Mouse (Mus musculus) heart, postnatal 14 days (tissue): ENCODE data around the gene Adcy10. TPM values are rescaled to one million over a fixed set of nuclear protein-coding genes. Genes with fewer than 3 reads are reported as not detected.

ENCODE experiments used
- DNase-seq, 2 experiments: peaks; one replicate each; pipeline ENCODE4 v3.0.0; 2021 to 2022
- intact Hi-C: fragments of 180-260 bp; cut with DNase I; formaldehyde crosslinking; loops from one replicate; pipeline ENCODE4 v1.15.1; 2025
- total RNA-seq, 2 experiments: library from RNA; stranded (reverse); gene quantifications; 2 replicates each; pipeline ENCODE4 v1.2.3; 2021

Gene Adcy10
- total RNA-seq, 2 experiments from 2014 or later = 0.17 TPM; not detected in 1

DNA sequence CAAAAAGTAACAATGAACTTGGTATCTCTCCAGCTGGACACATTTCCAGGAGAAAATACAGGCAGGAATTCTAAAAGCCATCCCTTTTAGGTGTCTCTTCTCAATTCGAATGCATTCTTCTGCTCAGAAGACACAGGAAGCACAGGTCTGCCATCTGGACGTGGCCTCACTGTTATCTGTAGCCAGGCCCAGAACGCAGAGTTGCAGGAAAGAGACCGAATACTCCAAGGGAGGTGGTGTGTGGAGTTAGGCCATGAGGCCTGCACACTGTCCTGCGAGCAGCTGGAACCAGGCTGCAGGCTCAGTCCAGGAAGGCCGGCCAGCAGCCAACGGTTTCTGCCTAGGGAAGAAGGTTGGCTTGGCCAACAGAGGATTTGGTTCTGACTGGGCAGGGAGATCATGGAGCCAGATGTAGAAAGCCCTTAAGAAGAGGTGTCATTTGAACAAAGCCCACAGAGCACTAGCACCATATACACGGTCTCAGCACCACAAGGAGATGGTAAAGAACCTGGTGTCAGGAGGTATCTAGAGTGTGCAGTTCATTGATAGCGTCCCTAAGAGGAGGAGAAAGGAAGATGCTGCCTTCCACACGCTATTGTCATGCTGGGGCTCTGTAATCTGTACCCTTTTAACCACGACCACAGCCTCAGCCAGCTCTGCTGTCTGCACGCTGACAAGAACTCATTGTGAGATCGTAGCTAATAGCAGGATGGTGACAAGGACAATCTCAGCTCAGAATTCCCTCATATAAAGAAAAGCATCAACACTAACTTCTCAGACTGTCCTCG lies 107.5 kb downstream of the Adcy10 start:
- peak; percentile 55 to 61 for DNase-seq

DNA sequence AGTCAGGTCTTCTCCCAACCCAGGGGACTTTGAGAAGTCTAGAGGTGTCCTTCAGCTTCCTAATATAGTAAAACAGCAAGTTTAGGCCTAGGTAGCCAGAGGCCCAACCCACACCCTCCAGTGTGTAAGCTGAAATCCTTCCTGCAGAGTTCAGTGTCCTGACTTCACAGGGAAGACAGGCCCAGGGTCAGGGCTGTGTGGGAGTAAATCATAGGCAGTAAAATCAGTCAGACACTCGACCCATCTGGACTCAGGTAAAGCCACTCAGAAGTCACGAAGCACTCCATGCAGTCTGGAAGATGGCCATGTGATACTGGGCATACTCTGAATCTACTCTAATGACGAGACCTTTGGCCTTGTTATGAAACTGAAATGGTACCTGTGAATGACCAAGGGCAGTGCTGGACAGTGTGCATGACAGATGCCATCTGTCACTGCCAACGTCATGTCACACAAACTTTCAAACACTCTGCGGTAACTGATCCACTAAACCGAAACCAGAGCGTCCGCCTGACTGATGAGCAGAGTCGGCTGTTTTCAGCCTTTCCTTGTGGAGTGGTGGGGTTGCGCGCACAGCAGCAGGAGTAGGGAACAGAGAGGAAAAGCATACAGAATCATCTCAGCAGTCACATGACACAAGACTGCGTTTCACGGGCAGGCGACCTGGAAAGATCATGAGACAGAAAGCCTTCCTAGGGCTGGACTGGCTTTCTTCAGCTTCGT lies 109.9 kb downstream of the Adcy10 start:
- DNase-seq = no peak

More for the DNA sequence above, 107.5 kb downstream of the Adcy10 start:
- intact Hi-C loops = no loop called here

DNA sequence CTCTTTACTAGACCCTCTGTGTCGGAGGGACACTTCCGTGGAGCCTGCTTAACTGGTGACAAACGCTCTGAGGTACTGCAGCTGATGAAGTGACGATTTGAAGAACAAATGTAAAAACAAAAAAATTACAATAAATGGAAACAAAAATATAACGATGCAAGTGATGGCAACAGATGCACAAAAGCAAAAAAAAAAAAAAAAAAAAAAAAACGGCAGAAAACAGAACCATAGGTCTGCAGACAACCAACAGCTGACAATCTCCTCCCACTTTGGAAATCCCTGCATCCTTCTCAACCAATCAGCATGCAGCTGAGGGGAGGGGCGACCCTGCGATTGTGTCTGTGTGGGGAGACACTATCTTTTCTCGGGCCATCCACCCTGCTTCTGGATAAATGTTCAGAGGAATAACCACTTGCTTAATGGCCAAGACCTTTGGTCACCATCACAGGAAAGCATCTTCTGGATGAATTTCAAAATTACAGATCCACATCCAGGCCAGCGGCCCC lies 116.8 kb downstream of the Adcy10 start:
- intact Hi-C loops = no loop called here
- no peak for DNase-seq

More for the DNA sequence above, 109.9 kb downstream of the Adcy10 start:
- intact Hi-C loops = no loop called here

DNA sequence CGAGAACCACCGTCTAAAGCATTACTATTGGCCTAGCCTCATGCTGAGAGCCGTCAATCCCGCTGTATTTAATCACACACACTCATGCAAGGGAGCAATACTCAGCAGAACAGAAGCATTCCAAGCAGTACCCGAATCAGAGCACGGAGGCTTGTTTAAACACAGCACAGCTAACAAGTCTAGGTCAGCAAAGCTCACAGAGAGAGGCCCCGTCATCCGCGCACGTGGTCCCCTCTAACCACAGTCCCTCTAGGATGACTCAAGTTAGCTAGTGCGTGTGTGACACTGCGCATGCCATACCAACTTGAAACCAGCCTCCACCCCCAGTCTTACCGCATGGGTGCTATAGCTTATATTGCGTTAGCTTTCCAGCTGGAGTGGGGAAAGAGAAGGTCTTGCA lies 118.2 kb downstream of the Adcy10 start:
- DNase-seq = no peak
- intact Hi-C loops = no loop called here

DNA sequence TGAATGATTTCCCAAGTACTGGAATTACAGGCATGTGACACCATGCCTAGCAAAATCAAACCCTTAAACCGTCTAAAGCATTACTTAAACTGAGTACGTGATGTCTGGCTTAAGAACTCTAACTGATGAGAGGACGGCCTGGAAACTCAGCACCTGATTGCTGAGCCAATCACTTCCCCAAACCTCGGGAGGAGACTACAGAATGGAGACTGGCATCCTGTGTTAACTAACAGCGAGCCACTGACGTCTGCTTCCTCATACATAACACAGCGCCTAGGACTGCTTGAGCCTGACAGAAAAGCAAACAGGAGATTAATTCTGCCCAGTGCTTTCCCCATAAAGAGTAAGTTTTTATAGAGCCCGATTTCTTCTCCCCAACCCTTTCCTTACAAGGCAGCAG lies 119.2 kb downstream of the Adcy10 start:
- DNase-seq = no peak
- intact Hi-C loops = no loop called here

DNA sequence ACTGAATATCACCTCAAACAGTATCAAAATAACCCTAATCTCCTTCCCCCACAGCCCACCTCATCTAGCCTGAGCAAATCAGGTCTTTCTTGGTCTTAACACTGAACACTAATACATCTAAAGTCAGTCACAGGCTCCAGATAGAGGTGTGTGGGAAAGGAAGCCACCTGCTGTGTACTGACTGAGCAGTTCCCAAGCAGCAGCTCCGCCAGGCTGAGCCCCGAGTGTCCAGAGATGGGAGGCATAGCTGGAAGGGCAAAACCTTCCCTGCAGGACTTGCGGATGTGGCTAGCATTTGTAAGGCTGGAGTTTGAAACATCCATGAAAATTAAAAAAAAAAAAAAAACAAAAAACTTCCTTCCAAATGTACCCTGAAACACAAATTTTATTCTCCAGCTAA lies 120.1 kb downstream of the Adcy10 start:
- no peak for DNase-seq
- intact Hi-C loops = no loop called here

DNA sequence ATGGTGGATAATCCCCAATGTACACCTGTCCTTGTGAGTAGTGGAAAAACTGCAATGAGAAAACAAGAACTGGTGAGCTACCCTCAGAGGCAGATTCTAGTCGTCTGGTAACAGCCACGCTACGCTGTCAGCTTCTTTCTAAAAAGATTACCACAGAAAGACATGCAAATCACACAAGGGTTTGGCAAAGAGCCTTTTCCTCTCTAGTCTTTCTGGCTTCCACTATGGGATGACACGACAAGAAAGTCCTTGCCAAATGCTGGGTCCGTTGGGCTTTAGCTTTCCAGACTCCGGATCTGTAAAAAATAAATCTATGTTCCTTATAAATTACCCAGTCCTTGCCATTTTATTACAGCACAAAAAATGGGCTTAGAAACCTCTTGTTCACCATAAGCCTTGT lies 120.8 kb downstream of the Adcy10 start:
- peak; percentile 34 to 63 for DNase-seq
- intact Hi-C loops = no loop called here

DNA sequence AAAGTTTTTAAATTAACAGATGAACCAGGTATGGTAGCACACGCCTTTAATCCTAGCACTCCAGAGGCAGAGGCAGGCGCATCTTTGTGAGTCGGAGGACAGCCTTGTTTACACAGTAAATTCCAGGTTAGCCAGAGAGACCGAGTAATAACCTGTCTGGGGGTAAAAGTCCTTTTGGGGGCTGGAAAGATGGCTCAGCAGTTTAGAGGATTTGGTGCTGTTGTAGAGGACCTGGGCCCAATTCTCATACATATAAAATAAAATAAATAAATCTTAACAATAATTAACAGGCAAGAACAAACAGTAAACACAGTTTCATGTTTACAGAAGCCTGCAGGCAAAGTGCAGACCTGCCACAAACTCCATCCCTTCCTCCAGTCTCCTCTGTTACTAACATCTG lies 123.9 kb downstream of the Adcy10 start:
- no peak for DNase-seq
- intact Hi-C loops = loop anchor here (1.0 kb wide), 1 partner anchor 13 kb away; no protein-coding TSS in a partner anchor

DNA sequence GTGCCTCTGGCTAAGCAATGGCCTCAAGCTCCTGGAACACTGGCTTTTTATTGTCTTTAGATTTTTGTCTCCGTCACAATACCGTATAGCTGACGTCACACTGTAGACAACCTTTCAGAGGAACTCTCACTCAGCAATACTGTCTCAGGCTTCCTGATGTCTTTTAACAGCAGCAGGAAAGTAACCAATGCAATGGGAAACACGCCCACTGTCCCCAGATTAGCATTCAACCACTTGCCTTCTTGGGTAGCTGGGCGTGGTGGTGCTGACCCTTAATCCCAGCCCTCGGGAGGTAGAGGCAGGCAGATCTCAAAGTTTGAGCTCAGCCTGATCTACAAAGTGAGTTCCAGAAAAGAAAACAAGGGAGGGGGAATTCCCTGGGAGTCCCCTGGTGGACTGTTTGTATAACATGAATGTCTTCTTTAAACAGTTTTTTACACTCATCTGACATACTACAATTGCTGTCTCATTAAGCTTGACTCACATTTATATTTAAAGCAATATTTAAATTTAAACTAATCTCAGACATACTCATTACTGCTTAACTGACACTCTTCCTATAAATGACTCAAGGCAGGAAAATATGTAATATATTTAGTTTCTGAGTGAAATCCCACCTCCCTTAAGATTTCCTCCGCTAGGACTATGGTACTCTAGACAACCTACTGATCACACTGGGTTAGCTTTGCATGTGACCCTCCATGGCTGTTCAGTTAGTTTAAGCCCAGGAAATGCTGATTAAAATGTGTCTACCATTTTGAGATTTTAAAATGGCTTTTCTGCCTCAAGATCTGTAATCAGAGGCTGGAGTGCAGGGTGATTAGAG lies 124.7 kb downstream of the Adcy10 start:
- intact Hi-C loops = no loop called here
- no peak for DNase-seq

DNA sequence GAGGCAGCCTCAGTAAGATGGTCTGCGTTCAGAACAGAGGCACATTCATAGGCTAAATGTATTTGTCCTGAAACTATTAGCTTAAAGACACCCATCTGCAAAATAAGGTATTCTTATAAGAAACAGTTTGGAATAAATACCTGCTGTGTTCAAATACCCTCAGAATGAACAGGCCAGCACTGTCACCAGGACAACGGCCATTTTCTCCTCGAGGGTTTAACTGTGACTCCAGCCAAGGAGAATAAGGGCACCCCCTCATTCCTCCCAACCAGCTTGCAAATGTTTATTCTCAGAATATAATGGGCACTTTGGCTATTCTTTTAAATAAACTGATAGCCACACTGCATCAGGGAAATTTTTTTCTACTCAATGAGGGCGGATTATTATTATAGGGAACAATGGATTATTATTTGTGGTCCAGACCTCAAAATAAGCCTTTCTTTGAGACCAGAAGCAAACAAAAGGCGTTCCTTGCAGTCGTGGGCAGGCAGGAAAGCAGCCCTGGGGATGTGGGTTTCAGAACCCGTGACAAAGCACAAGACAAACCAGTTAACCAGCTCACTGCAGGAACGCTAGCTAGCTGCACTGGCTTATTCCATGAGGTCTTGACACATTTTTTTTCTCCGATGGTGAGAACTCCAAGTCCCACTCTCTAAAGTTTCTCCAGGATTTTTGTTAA lies 125.5 kb downstream of the Adcy10 start:
- intact Hi-C loops = no loop called here
- DNase-seq = no peak

DNA sequence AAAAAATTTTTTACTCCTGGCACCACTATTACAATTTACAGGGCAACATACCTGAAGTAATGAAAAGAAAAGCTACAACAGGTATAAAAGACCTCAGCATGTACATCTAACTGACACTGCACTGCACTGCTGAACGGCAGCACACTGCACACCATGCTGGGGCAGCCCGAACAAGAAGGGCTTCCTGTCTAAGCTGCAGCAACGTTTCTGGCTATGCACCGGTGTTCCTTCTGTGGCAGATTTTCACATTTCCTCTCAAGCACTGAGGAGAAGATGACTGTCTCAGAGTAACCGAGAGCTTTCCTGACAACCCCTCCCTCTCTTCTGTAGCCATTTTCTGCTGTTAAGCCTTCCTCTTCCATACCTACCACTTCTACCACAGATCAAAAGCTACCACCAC lies 127.7 kb downstream of the Adcy10 start:
- intact Hi-C loops = no loop called here
- no peak for DNase-seq

DNA sequence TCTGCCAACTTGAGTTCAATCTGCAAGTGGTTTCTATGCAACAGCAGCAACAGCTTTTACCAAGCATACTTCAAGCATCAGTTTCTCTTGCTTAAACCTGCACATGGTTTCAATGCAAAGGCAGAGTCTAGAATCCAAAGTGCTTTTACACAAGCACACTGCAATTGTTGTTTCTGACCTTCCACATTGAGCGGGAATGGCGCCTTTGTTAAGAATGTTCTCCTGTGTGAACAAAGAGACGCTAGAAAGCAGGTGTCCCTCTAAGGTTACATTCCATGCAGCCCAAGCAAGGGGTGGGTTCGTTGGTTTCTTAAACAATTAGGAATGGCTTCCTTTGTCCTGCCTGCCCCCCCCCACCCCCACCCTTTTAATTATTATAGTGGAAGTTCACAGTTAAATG lies 128.9 kb downstream of the Adcy10 start:
- no peak for DNase-seq
- intact Hi-C loops = no loop called here

DNA sequence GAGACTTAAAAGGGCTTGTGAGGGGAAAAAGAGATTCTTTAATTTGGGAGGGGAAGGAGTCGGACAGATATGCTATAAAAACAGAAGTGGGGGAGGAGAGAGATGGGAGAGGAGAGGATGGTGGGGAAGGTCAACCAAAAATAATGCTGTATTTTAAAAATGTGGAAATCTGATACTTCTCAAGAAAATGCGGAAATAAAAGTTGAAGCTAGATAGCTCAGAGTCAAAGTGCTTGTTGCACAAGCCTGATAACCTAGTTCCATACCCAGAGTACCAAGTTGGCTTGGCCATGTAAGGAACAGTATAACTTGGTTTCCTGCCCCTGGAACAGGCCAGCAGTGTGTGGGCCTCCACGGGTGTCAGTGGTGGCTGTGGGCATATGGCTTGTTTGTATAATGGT lies 129.8 kb downstream of the Adcy10 start:
- no peak for DNase-seq
- intact Hi-C loops = no loop called here

DNA sequence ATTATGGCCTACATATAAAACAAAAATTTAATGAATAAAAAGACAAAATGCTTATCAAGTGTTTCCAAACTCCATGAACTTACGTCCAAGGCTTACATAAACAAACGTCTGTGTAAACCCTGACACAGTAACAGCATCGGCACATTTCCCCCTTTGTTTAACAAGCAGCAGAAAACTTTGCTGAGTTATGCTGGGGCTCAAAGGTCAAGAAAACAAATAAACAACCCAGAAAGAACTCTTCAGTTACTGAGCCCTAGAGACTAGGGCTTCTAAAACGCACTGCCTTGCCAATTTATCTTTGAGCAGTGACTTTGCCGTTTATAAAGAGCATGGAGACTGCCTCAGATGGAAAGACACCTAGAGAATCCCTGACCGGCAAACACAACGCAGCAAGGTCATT lies 131.7 kb downstream of the Adcy10 start:
- no peak for DNase-seq
- intact Hi-C loops = no loop called here

DNA sequence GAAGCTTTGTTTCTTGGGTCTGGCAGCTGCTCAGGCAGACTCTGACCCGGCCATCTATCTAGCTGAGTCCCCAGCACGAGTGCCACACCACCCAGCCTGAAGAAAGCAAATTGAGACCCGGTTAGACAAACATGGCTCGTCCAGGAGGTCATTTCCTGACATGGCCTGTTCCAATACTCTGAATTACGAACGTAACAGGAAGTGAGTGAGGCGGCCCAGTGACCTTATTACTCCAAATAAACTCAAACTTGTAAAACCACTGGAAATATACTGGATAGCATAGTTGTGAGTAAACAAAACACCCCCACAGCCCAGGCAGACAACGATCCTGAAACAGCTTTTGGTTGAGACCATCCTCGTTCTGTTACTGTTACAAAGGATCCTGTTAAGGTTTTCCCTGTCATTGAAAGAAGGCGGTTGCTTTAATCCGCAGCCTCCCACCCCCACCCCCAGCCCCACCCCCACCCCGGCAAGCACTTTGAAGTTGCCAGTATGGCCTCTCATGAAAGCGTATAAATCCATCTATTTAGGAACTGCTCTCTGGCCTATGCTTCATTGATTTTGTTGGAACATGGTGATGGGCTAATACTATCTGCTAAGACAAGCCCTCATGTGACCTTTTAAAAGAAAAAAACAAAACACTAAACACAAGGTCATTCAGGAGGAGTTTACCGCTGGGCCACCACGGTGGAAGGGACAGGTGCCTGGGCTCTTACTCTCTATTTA lies 132.3 kb downstream of the Adcy10 start:
- peak; percentile 22 to 34 for DNase-seq
- intact Hi-C loops = no loop called here

DNA sequence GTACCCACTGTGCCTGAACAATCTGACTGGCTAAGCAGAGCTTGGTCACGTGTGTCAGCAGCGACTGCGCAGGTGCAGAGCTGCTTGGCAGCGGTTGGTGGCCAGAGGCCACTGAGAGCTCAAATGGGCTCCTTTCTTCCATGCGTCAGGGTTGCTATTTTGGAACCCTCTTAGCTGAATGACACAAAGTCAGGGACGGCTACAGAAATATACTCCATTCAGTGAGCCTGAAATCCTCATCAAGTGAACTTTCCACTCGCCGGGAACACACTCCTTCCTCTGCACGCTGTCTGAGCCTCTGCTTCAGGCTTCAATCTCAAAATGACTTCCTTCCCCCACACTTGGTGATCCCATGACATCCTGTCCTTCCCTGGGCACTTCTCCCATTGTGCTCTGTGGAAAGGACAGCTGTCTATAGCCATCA lies 133.2 kb downstream of the Adcy10 start:
- intact Hi-C loops = loop anchor here (2.0 kb wide), 1 partner anchor 15 kb away; no protein-coding TSS in a partner anchor
- DNase-seq = peak; percentile 73 to 74

DNA sequence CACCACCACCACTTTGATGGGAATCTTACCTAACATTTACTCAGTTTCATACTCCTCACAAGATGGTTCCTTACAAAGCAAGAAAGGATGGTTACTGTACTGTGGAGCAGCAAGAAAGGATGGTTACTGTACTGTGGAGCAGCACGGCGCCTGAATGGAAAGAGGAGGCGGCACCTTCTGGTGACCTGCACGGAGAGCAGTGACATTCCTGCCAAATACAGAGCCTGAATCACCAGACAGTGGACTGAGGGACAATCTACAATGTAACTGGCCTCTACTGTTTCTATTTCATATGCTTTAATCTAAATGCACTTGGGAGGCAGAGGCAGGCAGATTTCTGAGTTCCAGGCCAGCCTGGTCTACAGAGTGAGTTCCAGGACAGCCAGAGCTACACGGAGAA lies 140.1 kb downstream of the Adcy10 start:
- no peak for DNase-seq
- intact Hi-C loops = no loop called here

DNA sequence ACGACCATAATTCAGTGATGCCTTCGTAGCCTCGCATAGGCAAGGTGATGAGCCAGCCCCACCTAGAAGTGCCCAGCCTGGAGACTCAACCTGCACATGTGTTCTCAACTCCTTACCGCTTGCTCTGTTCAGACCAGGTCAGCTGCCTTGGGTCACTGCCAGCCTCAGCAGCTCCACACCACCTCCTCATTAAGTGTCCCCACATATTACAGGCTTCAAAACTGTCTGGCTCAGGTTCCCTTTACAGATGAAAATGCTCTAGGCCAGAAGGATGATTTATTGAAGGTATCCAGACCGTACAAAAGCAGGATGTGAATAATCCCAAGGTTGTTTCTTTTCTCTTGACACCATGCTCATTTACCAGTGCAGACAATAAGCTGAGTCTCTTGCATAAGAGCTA lies 140.9 kb downstream of the Adcy10 start:
- intact Hi-C loops = no loop called here
- DNase-seq = no peak
